Mouse (Mus musculus): ENCODE measurements around the gene Glis2.

The Glis2 gene

GRCm38 (mm10) chr16:4638891-4639390 is 44.4 kb downstream of the Glis2 start:
- in situ Hi-C loops (cut with MseI, MboI), result no loop called here

GRCm38 (mm10) chr16:4639831-4640237 is 45.3 kb downstream of the Glis2 start, which contains the start of the genes Vasn and Dnaja3:
TSS of gene Vasn (plus strand) at chr16:4639941.
TSS of gene Dnaja3 (plus strand) at chr16:4639989.
- in situ Hi-C loops (cut with MseI, MboI), result no loop called here

GRCm38 (mm10) chr16:4640267-4641005 is 45.9 kb downstream of the Glis2 start:
- in situ Hi-C loops (cut with MseI, MboI), result no loop called here

GRCm38 (mm10) chr16:4641119-4641838 is 46.8 kb downstream of the Glis2 start:
- in situ Hi-C loops (cut with MseI, MboI), result no loop called here

- in situ Hi-C loops (cut with MseI, MboI), result no loop called here
Measured at GRCm38 (mm10) chr16:4642190-4642589, 47.7 kb downstream of the Glis2 start.

- in situ Hi-C loops (cut with MseI, MboI), result no loop called here
Measured at GRCm38 (mm10) chr16:4642937-4643336, 48.4 kb downstream of the Glis2 start.

GRCm38 (mm10) chr16:4643670-4644419 is 49.3 kb downstream of the Glis2 start:
- in situ Hi-C loops (cut with MseI, MboI), result no loop called here

GRCm38 (mm10) chr16:4645867-4646266 is 51.4 kb downstream of the Glis2 start:
- in situ Hi-C loops (cut with MseI, MboI), result no loop called here

- in situ Hi-C loops (cut with MseI, MboI), result no loop called here
Measured at GRCm38 (mm10) chr16:4646831-4647230, 52.3 kb downstream of the Glis2 start.

- in situ Hi-C loops (cut with MseI, MboI), result no loop called here
Measured at GRCm38 (mm10) chr16:4647651-4648141, 53.2 kb downstream of the Glis2 start.

- in situ Hi-C loops (cut with MseI, MboI), result no loop called here
Measured at GRCm38 (mm10) chr16:4648416-4649023, 54.0 kb downstream of the Glis2 start.

- in situ Hi-C loops (cut with MseI, MboI), result no loop called here
Measured at GRCm38 (mm10) chr16:4649211-4649610, 54.7 kb downstream of the Glis2 start.

- in situ Hi-C loops (cut with MseI, MboI), result no loop called here
Measured at GRCm38 (mm10) chr16:4649692-4650091, 55.2 kb downstream of the Glis2 start.

- in situ Hi-C loops (cut with MseI, MboI), result no loop called here
Measured at GRCm38 (mm10) chr16:4650161-4650560, 55.6 kb downstream of the Glis2 start.

GRCm38 (mm10) chr16:4651081-4651480 is 56.6 kb downstream of the Glis2 start:
- in situ Hi-C loops (cut with MseI, MboI), result no loop called here

- in situ Hi-C loops (cut with MseI, MboI), result no loop called here
Measured at GRCm38 (mm10) chr16:4651624-4652023, 57.1 kb downstream of the Glis2 start.

- in situ Hi-C loops (cut with MseI, MboI), result no loop called here
Measured at GRCm38 (mm10) chr16:4652707-4653416, 58.3 kb downstream of the Glis2 start.

- in situ Hi-C loops (cut with MseI, MboI), result no loop called here
Measured at GRCm38 (mm10) chr16:4654706-4655105, 60.2 kb downstream of the Glis2 start.

GRCm38 (mm10) chr16:4655251-4655734 is 60.8 kb downstream of the Glis2 start:
- in situ Hi-C loops (cut with MseI, MboI), result no loop called here

- in situ Hi-C loops (cut with MseI, MboI), result no loop called here
Measured at GRCm38 (mm10) chr16:4655764-4656570, 61.5 kb downstream of the Glis2 start.
